Mouse (Mus musculus) heart, adult 2 months (tissue): ENCODE data around the gene Six3.

ENCODE experiments used
- CTCF ChIP-seq: fragments of 200-600 bp; IDR thresholded peaks from 2 replicates; pipeline ENCODE4 v1.8.1; 2022; ENCODE audit warnings: antibody characterized with exemption, mild to moderate bottlenecking, moderate library complexity
- EP300 ChIP-seq: fragments of 200-500 bp; IDR thresholded peaks from 2 replicates; pipeline ENCODE4 v1.6.1; 2011; ENCODE audit warnings: low read depth, low read length, control low read depth; ENCODE audit not compliant: insufficient read depth

DNA sequence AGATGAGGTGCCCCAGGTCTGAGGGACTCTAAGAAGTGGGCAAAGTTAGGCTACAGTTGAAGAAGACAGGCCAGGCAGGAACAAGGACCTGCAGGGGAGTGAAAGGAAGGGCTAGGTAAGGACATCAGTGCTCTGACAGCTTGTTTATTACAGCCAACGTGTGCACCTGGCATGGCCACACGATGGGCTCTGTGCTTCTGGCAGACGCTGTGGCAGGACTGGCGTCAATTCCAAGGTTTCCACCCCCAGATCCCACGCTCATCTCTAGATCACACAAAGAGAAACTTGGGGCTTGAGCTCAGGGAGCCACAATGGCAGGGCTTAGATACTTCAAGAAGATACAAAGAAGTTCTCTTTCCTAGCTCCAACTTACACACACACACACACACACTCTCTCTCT is 48.1 kb downstream of the Six3 start:
- TF ChIP-seq CTCF (no peak), EP300 (no peak)
